Mouse (Mus musculus): ENCODE measurements around the gene Mmp7.

GRCm38 (mm10) chr9:7714062-7714907 is 22.4 kb downstream of the Mmp7 start:
- TF ChIP-seq POLR2A (IDR thresholded peaks at IDR 0.05; ENCODE audit: insufficient read depth, low read length) (no peak), CTCF (IDR thresholded peaks at IDR 0.05; ENCODE audit: low read depth, low read length) (no peak), EP300 (IDR thresholded peaks at IDR 0.05; ENCODE audit: insufficient read depth, low read depth, low read length) (no peak)

Data from ES-Bruce4 (cell line).